In genomic region chr7:101836271-101837153, GRCm38 (mm10) we compare ENCODE assay signal across 8 mouse cellular contexts. TPM values are rescaled to one million over a fixed set of nuclear protein-coding genes. Genes with fewer than 3 reads are reported as not detected.
DNase-seq lines count a peak whose midpoint lies in the region; ATAC-seq and TF ChIP-seq lines count a peak whose summit lies in the region.

No protein-coding gene starts in this region.

- no peak; the same call in 1 of the 2 replicates for TF ChIP-seq EP300 in heart, postnatal 0 days (IDR thresholded peaks at IDR 0.05; ENCODE audit: low read depth)

- no peaks in the 10 kb centered on the region for H3K9me3 ChIP-seq in embryonic facial prominence, embryonic 14.5 days (ENCODE audit: control insufficient read depth, low read length)
- H3K9me3 ChIP-seq in heart, postnatal 0 days (replicated peaks; ENCODE audit: control insufficient read depth, low read length): no peaks in the 10 kb centered on the region
- no peaks in the 10 kb centered on the region for H3K9me3 ChIP-seq in lung, embryonic 14.5 days (ENCODE audit: low read depth, low read length)
- H3K9me3 ChIP-seq in neural tube, embryonic 14.5 days (ENCODE audit: control insufficient read depth, low read length): no peaks in the 10 kb centered on the region

- peaks cover 18% of the 10 kb centered on the region for H3K4me1 ChIP-seq in embryonic facial prominence, embryonic 14.5 days (ENCODE audit: control insufficient read depth, insufficient read depth, low read length)
- peaks cover 8% of the 10 kb centered on the region for H3K4me1 ChIP-seq in heart, postnatal 0 days (ENCODE audit: control insufficient read depth, insufficient read depth)
- peaks cover 10% of the 10 kb centered on the region; the same call in 1 of the 2 replicates for H3K4me1 ChIP-seq in lung, embryonic 14.5 days (ENCODE audit: insufficient read depth)
- peaks cover 21% of the 10 kb centered on the region for H3K4me1 ChIP-seq in neural tube, embryonic 14.5 days (ENCODE audit: control insufficient read depth, insufficient read depth, low read length)

- no peaks in the 10 kb centered on the region for H3K27me3 ChIP-seq in C2C12 (ENCODE audit: control insufficient read depth, insufficient read depth, insufficient read length)
- no peaks in the 10 kb centered on the region for H3K27me3 ChIP-seq in embryonic facial prominence, embryonic 14.5 days (replicated peaks; ENCODE audit: control insufficient read depth, insufficient read depth, low read length)
- H3K27me3 ChIP-seq in heart, postnatal 0 days (ENCODE audit: control insufficient read depth, insufficient read depth, low read length): no peaks in the 10 kb centered on the region
- no peaks in the 10 kb centered on the region for H3K27me3 ChIP-seq in lung, embryonic 14.5 days (ENCODE audit: insufficient read depth, low read length)
- peaks cover 3% of the 10 kb centered on the region; the same call in 1 of the 2 replicates for H3K27me3 ChIP-seq in neural tube, embryonic 14.5 days (ENCODE audit: control insufficient read depth, insufficient read depth, low read length)

- peak; percentile 64 to 67 for DNase-seq in adrenal gland, adult 18-20 months (ENCODE audit: low spot score in 2 of 2)
- peak; percentile 87 for DNase-seq in embryonic facial prominence, embryonic 14.5 days (ENCODE audit: low spot score)
- DNase-seq in heart, postnatal 0 days (ENCODE audit: low spot score): peak; percentile 75
- DNase-seq in kidney, postnatal 25 days: peak; percentile 83 to 87
- DNase-seq in lung, embryonic 14.5 days: peak; percentile 77
- peak; percentile 32 to 40 for DNase-seq in thymus, adult 18-20 months

- H3K27ac ChIP-seq in embryonic facial prominence, embryonic 14.5 days (replicated peaks; ENCODE audit: low read depth, low read length): peak overlapping the region; percentile 97
- H3K27ac ChIP-seq in heart, postnatal 0 days (ENCODE audit: low read depth): peak overlapping the region; percentile 97
- H3K27ac ChIP-seq in lung, embryonic 14.5 days (ENCODE audit: low read depth): peak overlapping the region; percentile 97
- peak overlapping the region; percentile 80 for H3K27ac ChIP-seq in neural tube, embryonic 14.5 days (ENCODE audit: low read depth, low read length)

- peaks cover 40% of the 10 kb centered on the region for H3K36me3 ChIP-seq in C2C12 (ENCODE audit: control insufficient read depth, insufficient read depth)
- peaks cover 22% of the 10 kb centered on the region for H3K36me3 ChIP-seq in embryonic facial prominence, embryonic 14.5 days (ENCODE audit: control insufficient read depth, insufficient read depth, low read length)
- H3K36me3 ChIP-seq in heart, postnatal 0 days (replicated peaks; ENCODE audit: control insufficient read depth, insufficient read depth, low read length): peaks cover 22% of the 10 kb centered on the region
- peaks cover 29% of the 10 kb centered on the region for H3K36me3 ChIP-seq in lung, embryonic 14.5 days (ENCODE audit: insufficient read depth)
- no peaks in the 10 kb centered on the region for H3K36me3 ChIP-seq in neural tube, embryonic 14.5 days (ENCODE audit: control insufficient read depth, insufficient read depth, low read length)

- no peak for TF ChIP-seq CTCF in C2C12 (IDR thresholded peaks at IDR 0.05; ENCODE audit: control insufficient read depth, insufficient read depth, insufficient read length)
- TF ChIP-seq CTCF in heart, postnatal 0 days (IDR thresholded peaks at IDR 0.05; ENCODE audit: low read depth): 0 out of 2 replicates have a peak, but pooled peaks have one; percentile 8
- TF ChIP-seq CTCF in lung, embryonic 14.5 days (IDR thresholded peaks at IDR 0.05; ENCODE audit: low read depth): no peak

- peaks cover 44% of the 10 kb centered on the region for H3K79me2 ChIP-seq in C2C12 (ENCODE audit: control insufficient read depth, insufficient read depth)

- ATAC-seq in embryonic facial prominence, embryonic 14.5 days (ENCODE audit: low read depth): peak; percentile 44
- peak; percentile 63 for ATAC-seq in heart, postnatal 0 days (ENCODE audit: insufficient read depth, low read depth)
- ATAC-seq in lung, embryonic 14.5 days (ENCODE audit: insufficient read depth): peak; percentile 48
- ATAC-seq in neural tube, embryonic 14.5 days (ENCODE audit: low read depth): peak; percentile 57

- peak overlapping the region; percentile 89 for H3K9ac ChIP-seq in embryonic facial prominence, embryonic 14.5 days (ENCODE audit: low read depth, low read length)
- H3K9ac ChIP-seq in heart, postnatal 0 days (replicated peaks; ENCODE audit: low read depth, low read length): peak overlapping the region; percentile 93
- H3K9ac ChIP-seq in lung, embryonic 14.5 days: peak overlapping the region; percentile 98
- peak overlapping the region; percentile 64 for H3K9ac ChIP-seq in neural tube, embryonic 14.5 days (replicated peaks; ENCODE audit: low read depth, low read length)

- peak overlapping the region; percentile 84 for H3K4me2 ChIP-seq in embryonic facial prominence, embryonic 14.5 days (ENCODE audit: low read depth, low read length)
- peak overlapping the region; percentile 89 for H3K4me2 ChIP-seq in heart, postnatal 0 days (ENCODE audit: low read depth, low read length)
- H3K4me2 ChIP-seq in lung, embryonic 14.5 days: peak overlapping the region; percentile 76
- peak overlapping the region; percentile 81 for H3K4me2 ChIP-seq in neural tube, embryonic 14.5 days (ENCODE audit: low read depth, low read length)

- peaks cover 29% of the 10 kb centered on the region for H3K79me3 ChIP-seq in C2C12 (ENCODE audit: low read depth)

- peak overlapping the region; percentile 100 for H3ac ChIP-seq in C2C12 (ENCODE audit: control insufficient read depth, insufficient read length, low read depth)

- WGBS in embryonic facial prominence, embryonic 14.5 days: 0% methylated on average over 39 of the region's 63 CpGs
- under 1% methylated on average over 60 of the region's 63 CpGs for WGBS in heart, postnatal 0 days
- under 1% methylated on average over 63 of the region's 63 CpGs for WGBS in lung, embryonic 14.5 days
- under 1% methylated on average over 58 of the region's 63 CpGs for WGBS in neural tube, embryonic 14.5 days

- peak overlapping the region; percentile 61 for H3K4me3 ChIP-seq in C2C12 (ENCODE audit: insufficient read depth, poor library complexity, severe bottlenecking)
- H3K4me3 ChIP-seq in embryonic facial prominence, embryonic 14.5 days (ENCODE audit: low read depth, low read length): peak overlapping the region; percentile 87
- peak overlapping the region; percentile 79 for H3K4me3 ChIP-seq in heart, postnatal 0 days (ENCODE audit: low read depth, low read length)
- H3K4me3 ChIP-seq in lung, embryonic 14.5 days (ENCODE audit: low read depth, low read length): peak overlapping the region; percentile 88
- peak overlapping the region; percentile 63 for H3K4me3 ChIP-seq in neural tube, embryonic 14.5 days (ENCODE audit: low read depth, low read length)

RNA-seq across cellular contexts. Expression of gene Inppl1, which starts 1.5 kb away (rescaled TPM):
- polyA plus RNA-seq in C2C12 (2012; fragmentation: generic; extraction: Trizol): 116 TPM
- 10 to 100 TPM; 79.2 to 81.5 TPM for total RNA-seq in adrenal gland, adult 18-20 months (2021)
- 34.3 and 36.2 TPM in 2 replicates for polyA plus RNA-seq in embryonic facial prominence, embryonic 14.5 days (2014; fragmentation: Nextera tagmentation; extraction: Ambion mirVana)
- total RNA-seq in heart, postnatal 0 days (2014; rRNA removed; ENCODE audit: low replicate concordance): 98.2 and 98.3 TPM in 2 replicates
- 45.0 and 47.5 TPM in 2 replicates for polyA plus RNA-seq in heart, postnatal 0 days (2015; fragmentation: Nextera tagmentation; extraction: Ambion mirVana)
- polyA plus RNA-seq in lung, embryonic 14.5 days (2014; fragmentation: Nextera tagmentation; extraction: Ambion mirVana): 35.6 and 37.4 TPM in 2 replicates
- polyA plus RNA-seq in neural tube, embryonic 14.5 days (2014; fragmentation: Nextera tagmentation; extraction: Ambion mirVana): 6.6 and 9.3 TPM in 2 replicates

RNA-seq across cellular contexts. Expression of gene Phox2a, which starts 18.4 kb away (rescaled TPM):
- polyA plus RNA-seq in C2C12 (2012; fragmentation: generic; extraction: Trizol): 0.05 TPM
- total RNA-seq in adrenal gland, adult 18-20 months (2021): 10 to 100 TPM; 17.9 to 29.5 TPM
- polyA plus RNA-seq in embryonic facial prominence, embryonic 14.5 days (2014; fragmentation: Nextera tagmentation; extraction: Ambion mirVana): 1.5 and 1.7 TPM in 2 replicates
- total RNA-seq in heart, postnatal 0 days (2014; rRNA removed; ENCODE audit: low replicate concordance): not detected in 2 replicates
- polyA plus RNA-seq in heart, postnatal 0 days (2015; fragmentation: Nextera tagmentation; extraction: Ambion mirVana): 0.07 and 0.33 TPM in 2 replicates
- 0.34 and 0.67 TPM in 2 replicates for polyA plus RNA-seq in lung, embryonic 14.5 days (2014; fragmentation: Nextera tagmentation; extraction: Ambion mirVana)
- 1.8 and 2.4 TPM in 2 replicates for polyA plus RNA-seq in neural tube, embryonic 14.5 days (2014; fragmentation: Nextera tagmentation; extraction: Ambion mirVana)

RNA-seq across cellular contexts. Expression of gene Folr2, which starts 20.5 kb away (rescaled TPM):
- 0.08 TPM for polyA plus RNA-seq in C2C12 (2012; fragmentation: generic; extraction: Trizol)
- 1 to 10 TPM; 2.3 to 9.5 TPM for total RNA-seq in adrenal gland, adult 18-20 months (2021)
- polyA plus RNA-seq in embryonic facial prominence, embryonic 14.5 days (2014; fragmentation: Nextera tagmentation; extraction: Ambion mirVana): 3.9 and 4.0 TPM in 2 replicates
- total RNA-seq in heart, postnatal 0 days (2014; rRNA removed; ENCODE audit: low replicate concordance): 0.77 and 2.6 TPM in 2 replicates
- polyA plus RNA-seq in heart, postnatal 0 days (2015; fragmentation: Nextera tagmentation; extraction: Ambion mirVana): 0.86 and 1.0 TPM in 2 replicates
- polyA plus RNA-seq in lung, embryonic 14.5 days (2014; fragmentation: Nextera tagmentation; extraction: Ambion mirVana): 2.6 and 2.8 TPM in 2 replicates
- polyA plus RNA-seq in neural tube, embryonic 14.5 days (2014; fragmentation: Nextera tagmentation; extraction: Ambion mirVana): 3.5 TPM in 1 of 2 replicates, not detected in the other

RNA-seq across cellular contexts. Expression of gene Anapc15, which starts 27.0 kb away (rescaled TPM):
- 85.0 TPM for polyA plus RNA-seq in C2C12 (2012; fragmentation: generic; extraction: Trizol)
- 10 to 100 TPM; 27.4 to 35.2 TPM for total RNA-seq in adrenal gland, adult 18-20 months (2021)
- 60.8 and 62.0 TPM in 2 replicates for polyA plus RNA-seq in embryonic facial prominence, embryonic 14.5 days (2014; fragmentation: Nextera tagmentation; extraction: Ambion mirVana)
- total RNA-seq in heart, postnatal 0 days (2014; rRNA removed; ENCODE audit: low replicate concordance): 45.1 and 51.8 TPM in 2 replicates
- 37.7 and 38.7 TPM in 2 replicates for polyA plus RNA-seq in heart, postnatal 0 days (2015; fragmentation: Nextera tagmentation; extraction: Ambion mirVana)
- polyA plus RNA-seq in lung, embryonic 14.5 days (2014; fragmentation: Nextera tagmentation; extraction: Ambion mirVana): 85.9 and 90.4 TPM in 2 replicates
- polyA plus RNA-seq in neural tube, embryonic 14.5 days (2014; fragmentation: Nextera tagmentation; extraction: Ambion mirVana): 61.0 and 77.4 TPM in 2 replicates

RNA-seq across cellular contexts. Expression of gene Folr1, which starts 34.1 kb away (rescaled TPM):
- 0.67 TPM for polyA plus RNA-seq in C2C12 (2012; fragmentation: generic; extraction: Trizol)
- total RNA-seq in adrenal gland, adult 18-20 months (2021): 1 to 10 TPM in 1 of 2 experiments, not detected in 1; 5.0 TPM
- polyA plus RNA-seq in embryonic facial prominence, embryonic 14.5 days (2014; fragmentation: Nextera tagmentation; extraction: Ambion mirVana): 1.4 and 4.5 TPM in 2 replicates
- 1.3 and 81.7 TPM in 2 replicates for total RNA-seq in heart, postnatal 0 days (2014; rRNA removed; ENCODE audit: low replicate concordance)
- 2.9 and 3.3 TPM in 2 replicates for polyA plus RNA-seq in heart, postnatal 0 days (2015; fragmentation: Nextera tagmentation; extraction: Ambion mirVana)
- polyA plus RNA-seq in lung, embryonic 14.5 days (2014; fragmentation: Nextera tagmentation; extraction: Ambion mirVana): 0.20 and 0.73 TPM in 2 replicates
- polyA plus RNA-seq in neural tube, embryonic 14.5 days (2014; fragmentation: Nextera tagmentation; extraction: Ambion mirVana): 1.1 and 1.4 TPM in 2 replicates

Comparison
In these comparisons a context has a peak if more than half of its experiments do, and no peak if none do; other contexts are left out.
1. Peak in every context shown above with its lines: DNase-seq, ATAC-seq, H3K4me3 ChIP-seq and H3K27ac ChIP-seq.
2. DNase-seq: peak in every context shown above with its lines; median percentile 87 in embryonic facial prominence, embryonic 14.5 days; 85 in kidney, postnatal 25 days; 77 in lung, embryonic 14.5 days; 75 in heart, postnatal 0 days; 66 in adrenal gland, adult 18-20 months; 36 in thymus, adult 18-20 months.